Mouse (Mus musculus): ENCODE measurements around the gene Atp2a2. TPM values are rescaled to one million over a fixed set of nuclear protein-coding genes. Genes with fewer than 3 reads are reported as not detected.

Atp2a2 gene
- total RNA-seq, 1 experiment = 372 TPM

DNA sequence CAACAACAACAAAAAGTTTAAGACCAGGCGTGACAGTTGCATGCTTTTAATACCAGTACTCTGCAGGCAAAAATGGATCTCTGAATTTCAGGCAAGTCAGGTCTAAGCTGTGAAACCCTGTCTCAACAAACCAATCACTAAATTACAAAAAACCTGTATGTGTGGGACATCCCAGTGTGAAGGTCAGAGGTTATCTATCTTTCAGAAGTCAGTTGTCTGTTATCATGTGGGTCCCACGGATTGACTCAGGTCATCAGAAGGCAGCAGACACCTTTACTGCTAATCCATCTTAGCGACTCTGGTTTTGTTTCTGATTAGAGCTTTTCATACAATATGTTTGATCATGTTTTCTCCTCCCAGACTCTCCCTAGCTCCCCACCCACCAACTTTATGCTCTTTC lies 25.9 kb downstream of the Atp2a2 start:
- in situ Hi-C loops (cut with MboI; ENCODE audit: low sequenced_read_pairs in 2 of 2, unreplicated experiment in 2 of 2) = no loop called here
- Histone ChIP-seq H3K9me3 (ENCODE audit: control insufficient read depth, insufficient read depth, low read depth, low read length) (no peaks in the 10 kb centered on the region), H3K4me1 (ENCODE audit: control insufficient read depth in 2 of 2, insufficient read depth in 2 of 2, low read length in 2 of 2, poor library complexity in 1 of 2) (peaks cover 2 to 6% of the 10 kb centered on the region in 2 experiments; a peak in 2 of 4 replicates), H3K27ac (ENCODE audit: insufficient read depth, low read depth, low read length, poor library complexity, severe bottlenecking) (no peak overlapping the region), H3K36me3 (ENCODE audit: control insufficient read depth, insufficient read depth, low read length, poor library complexity, severe bottlenecking) (peaks cover 23% of the 10 kb centered on the region), H3K9ac (ENCODE audit: insufficient read depth, low read depth, low read length, poor library complexity, severe bottlenecking) (no peak overlapping the region), H3K4me3 (ENCODE audit: insufficient read depth in 1 of 2, low read depth in 1 of 2, low read length in 2 of 2, poor library complexity in 1 of 2, severe bottlenecking in 1 of 2) (no peak overlapping the region)
- DNase-seq (ENCODE audit: low read depth, low spot score) = no peak
- TF ChIP-seq ZNF384 (IDR thresholded peaks at IDR 0.05; ENCODE audit: low read depth, low read length) = no peak
- no peak for TF ChIP-seq HCFC1 (IDR thresholded peaks at IDR 0.05; ENCODE audit: borderline replicate concordance, insufficient read depth, low read length)
- no peak for TF ChIP-seq MAFK (IDR thresholded peaks at IDR 0.05; ENCODE audit: insufficient read depth, low read depth, low read length)
- no peak for TF ChIP-seq CHD2 (IDR thresholded peaks at IDR 0.05; ENCODE audit: low read depth, low read length)
- TF ChIP-seq ZC3H11A (IDR thresholded peaks at IDR 0.05; ENCODE audit: borderline replicate concordance, low read depth, low read length) = no peak

- Histone ChIP-seq H3K4me3 (ENCODE audit: insufficient read depth in 1 of 2, low read depth in 1 of 2, low read length in 2 of 2, poor library complexity in 1 of 2, severe bottlenecking in 1 of 2) (no peak overlapping the region), H3K4me1 (ENCODE audit: control insufficient read depth in 2 of 2, insufficient read depth in 2 of 2, low read length in 2 of 2, poor library complexity in 1 of 2) (peaks cover 2 to 6% of the 10 kb centered on the region in 2 experiments; a peak in 2 of 4 replicates), H3K9ac (ENCODE audit: insufficient read depth, low read depth, low read length, poor library complexity, severe bottlenecking) (no peak overlapping the region), H3K27ac (ENCODE audit: insufficient read depth, low read depth, low read length, poor library complexity, severe bottlenecking) (no peak overlapping the region), H3K9me3 (ENCODE audit: control insufficient read depth, insufficient read depth, low read depth, low read length) (no peaks in the 10 kb centered on the region), H3K36me3 (ENCODE audit: control insufficient read depth, insufficient read depth, low read length, poor library complexity, severe bottlenecking) (peaks cover 27% of the 10 kb centered on the region)
- no peak for TF ChIP-seq CHD2 (IDR thresholded peaks at IDR 0.05; ENCODE audit: low read depth, low read length)
- no peak for TF ChIP-seq MAFK (IDR thresholded peaks at IDR 0.05; ENCODE audit: insufficient read depth, low read depth, low read length)
- no peak for TF ChIP-seq ZNF384 (IDR thresholded peaks at IDR 0.05; ENCODE audit: low read depth, low read length)
- no peak for TF ChIP-seq HCFC1 (IDR thresholded peaks at IDR 0.05; ENCODE audit: borderline replicate concordance, insufficient read depth, low read length)
- TF ChIP-seq ZC3H11A (IDR thresholded peaks at IDR 0.05; ENCODE audit: borderline replicate concordance, low read depth, low read length) = no peak
- no peak for DNase-seq (ENCODE audit: low read depth, low spot score)
- in situ Hi-C loops (cut with MboI; ENCODE audit: low sequenced_read_pairs in 2 of 2, unreplicated experiment in 2 of 2) = loop anchor here in 1 of 2 experiments (25.0 kb wide), 1 partner anchor 1937 kb away; no protein-coding TSS in a partner anchor
Observed at GRCm38 (mm10) chr5:122474643-122475363, 27.2 kb downstream of the Atp2a2 start.

GRCm38 (mm10) chr5:122471658-122472057 lies 30.4 kb downstream of the Atp2a2 start:
- Histone ChIP-seq H3K9ac (ENCODE audit: insufficient read depth, low read depth, low read length, poor library complexity, severe bottlenecking) (no peak overlapping the region), H3K4me1 (ENCODE audit: control insufficient read depth in 2 of 2, insufficient read depth in 2 of 2, low read length in 2 of 2, poor library complexity in 1 of 2) (no peaks in the 10 kb centered on the region), H3K9me3 (ENCODE audit: control insufficient read depth, insufficient read depth, low read depth, low read length) (no peaks in the 10 kb centered on the region), H3K36me3 (ENCODE audit: control insufficient read depth, insufficient read depth, low read length, poor library complexity, severe bottlenecking) (peaks cover 48% of the 10 kb centered on the region), H3K4me3 (ENCODE audit: insufficient read depth in 1 of 2, low read depth in 1 of 2, low read length in 2 of 2, poor library complexity in 1 of 2, severe bottlenecking in 1 of 2) (no peak overlapping the region), H3K27ac (ENCODE audit: insufficient read depth, low read depth, low read length, poor library complexity, severe bottlenecking) (no peak overlapping the region)
- TF ChIP-seq HCFC1 (IDR thresholded peaks at IDR 0.05; ENCODE audit: borderline replicate concordance, insufficient read depth, low read length) = no peak
- no peak for TF ChIP-seq CHD2 (IDR thresholded peaks at IDR 0.05; ENCODE audit: low read depth, low read length)
- TF ChIP-seq ZNF384 (IDR thresholded peaks at IDR 0.05; ENCODE audit: low read depth, low read length) = no peak
- no peak for DNase-seq (ENCODE audit: low read depth, low spot score)
- in situ Hi-C loops (cut with MboI; ENCODE audit: low sequenced_read_pairs in 2 of 2, unreplicated experiment in 2 of 2) = loop anchor here in 1 of 2 experiments (25.0 kb wide), 1 partner anchor 1941 kb away; no protein-coding TSS in a partner anchor

DNA sequence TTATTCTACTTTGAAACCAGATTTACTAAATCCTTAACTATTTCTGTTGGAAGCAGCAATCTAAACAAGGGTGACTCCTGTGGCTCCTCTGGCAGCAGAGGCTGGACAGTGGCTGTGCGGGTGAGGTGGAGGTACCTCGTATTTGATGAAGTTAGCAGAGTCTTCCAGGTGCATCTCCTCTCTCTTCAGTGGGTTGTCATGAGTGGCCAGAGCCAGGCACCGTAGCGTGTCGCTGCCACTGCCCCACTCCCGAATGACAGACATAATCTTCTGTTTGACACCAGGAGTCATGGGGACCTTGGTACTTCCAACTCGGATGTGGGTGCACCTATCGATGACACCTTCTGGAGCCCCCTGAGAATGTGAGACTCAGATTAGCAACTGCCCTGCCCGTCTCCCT lies 40.6 kb downstream of the Atp2a2 start:
- Histone ChIP-seq H3K4me3 (ENCODE audit: insufficient read depth in 1 of 2, low read depth in 1 of 2, low read length in 2 of 2, poor library complexity in 1 of 2, severe bottlenecking in 1 of 2) (no peak overlapping the region), H3K9me3 (ENCODE audit: control insufficient read depth, insufficient read depth, low read depth, low read length) (no peaks in the 10 kb centered on the region), H3K36me3 (ENCODE audit: control insufficient read depth, insufficient read depth, low read length, poor library complexity, severe bottlenecking) (peaks cover 81% of the 10 kb centered on the region), H3K4me1 (ENCODE audit: control insufficient read depth in 2 of 2, insufficient read depth in 2 of 2, low read length in 2 of 2, poor library complexity in 1 of 2) (peaks cover 1 to 4% of the 10 kb centered on the region in 2 experiments; a peak in 2 of 4 replicates), H3K27ac (ENCODE audit: insufficient read depth, low read depth, low read length, poor library complexity, severe bottlenecking) (no peak overlapping the region), H3K9ac (ENCODE audit: insufficient read depth, low read depth, low read length, poor library complexity, severe bottlenecking) (no peak overlapping the region)
- DNase-seq (ENCODE audit: low read depth, low spot score) = no peak
- in situ Hi-C loops (cut with MboI; ENCODE audit: low sequenced_read_pairs in 2 of 2, unreplicated experiment in 2 of 2) = loop anchor here in 1 of 2 experiments (25.0 kb wide), 1 partner anchor 1951 kb away; no protein-coding TSS in a partner anchor
- TF ChIP-seq CHD2 (IDR thresholded peaks at IDR 0.05; ENCODE audit: low read depth, low read length) (no peak), ZNF384 (IDR thresholded peaks at IDR 0.05; ENCODE audit: low read depth, low read length) (no peak), ZC3H11A (IDR thresholded peaks at IDR 0.05; ENCODE audit: borderline replicate concordance, low read depth, low read length) (no peak), MAFK (IDR thresholded peaks at IDR 0.05; ENCODE audit: insufficient read depth, low read depth, low read length) (no peak), HCFC1 (IDR thresholded peaks at IDR 0.05; ENCODE audit: borderline replicate concordance, insufficient read depth, low read length) (no peak)

All from ES-E14 (cell line).